In the genomic region with DNA sequence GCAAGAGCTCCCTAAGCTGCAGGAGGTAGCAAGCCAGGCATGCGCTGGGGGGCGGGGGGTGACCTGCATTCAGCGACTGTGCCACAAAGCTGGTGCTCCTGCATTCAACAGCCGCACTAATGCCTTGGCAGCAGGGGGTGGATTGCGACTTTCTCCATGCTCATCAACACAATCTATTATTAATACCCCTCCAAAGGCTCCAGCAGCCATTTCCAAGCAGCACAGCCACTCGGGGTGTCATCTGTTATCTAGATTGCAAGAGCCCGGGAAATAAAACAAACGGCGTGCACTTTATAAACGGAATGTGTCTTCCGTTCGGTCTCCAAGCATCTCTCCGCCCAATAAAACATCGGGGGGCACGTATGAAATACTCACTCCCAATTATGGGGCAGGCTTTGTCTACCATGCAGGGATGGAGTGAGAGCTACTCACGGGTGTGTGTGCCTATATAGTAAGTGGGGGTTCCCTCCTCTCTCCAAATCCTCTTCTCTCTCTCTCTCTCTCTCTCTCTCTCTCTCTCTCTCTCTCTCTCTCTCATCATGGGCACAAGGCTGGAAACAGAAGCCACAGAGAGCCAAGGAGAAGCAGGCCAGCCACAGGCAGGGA, we compare ENCODE assay signal across 18 mouse cellular contexts.
A peak's percentile ranks its signal among the peaks of the same experiment; 100 is the strongest.
DNase-seq lines count a peak whose midpoint lies in the region; ATAC-seq lines count a peak whose summit lies in the region.
"Had no signal": no experiment of that assay in that cellular context is flagged by ENCODE, and none has a peak within 500 bp of the region (broad histone marks: within the 10 kb centered on the region; RNA-seq: fewer than 3 reads in every experiment).

No protein-coding gene starts in this region.

- H3K9ac ChIP-seq in forebrain, embryonic 16.5 days (replicated peaks; ENCODE audit: low read depth, low read length) = no peak overlapping the region
- H3K9ac ChIP-seq: embryonic facial prominence, embryonic 12.5 days; heart, embryonic 12.5 days; liver, postnatal 0 days had no signal

- 22% methylated on average over 16 of the region's 16 CpGs for WGBS in forebrain, embryonic 16.5 days
- 54% methylated on average over 16 of the region's 16 CpGs for WGBS in limb, embryonic 10.5 days

- peak; percentile 29 for DNase-seq in layer of hippocampus, adult 9-11 months
- DNase-seq in layer of hippocampus, postnatal 10 days (ENCODE audit: low spot score in 2 of 2) = no peak
- no peak for DNase-seq in limb, embryonic 10.5 days (ENCODE audit: low spot score)
- DNase-seq in retina, embryonic 14.5 days (ENCODE audit: low spot score) = peak; percentile 59
- DNase-seq in cerebellum, adult 9-11 months = no peak
- DNase-seq in urinary bladder, adult 18-20 months (ENCODE audit: low spot score in 2 of 2) = no peak
- DNase-seq: adrenal gland, postnatal 10 days; B cell, adult 2 months; cerebellum, adult 18-20 months; heart, postnatal 36 days; kidney, postnatal 14 days; liver; liver, postnatal 0 days; lung, postnatal 14 days had no signal

- 0 out of 2 replicates have a peak, but pooled peaks have one; percentile 16 for ATAC-seq in forebrain, embryonic 16.5 days
- ATAC-seq: intestine, embryonic 16.5 days; liver, postnatal 0 days had no signal

- H3K4me1 ChIP-seq in forebrain, embryonic 16.5 days (replicated peaks; ENCODE audit: control insufficient read depth, insufficient read depth, low read length) = peaks cover 7% of the 10 kb centered on the region; the same call in 1 of the 2 replicates
- peaks cover 73% of the 10 kb centered on the region for H3K4me1 ChIP-seq in limb, embryonic 10.5 days
- H3K4me1 ChIP-seq: embryonic facial prominence, embryonic 12.5 days; heart, embryonic 12.5 days had no signal

- H3K4me2 ChIP-seq in forebrain, embryonic 16.5 days (ENCODE audit: low read length) = peak overlapping the region; percentile 16; the same call in 1 of the 2 replicates
- H3K4me2 ChIP-seq: embryonic facial prominence, embryonic 12.5 days; heart, embryonic 12.5 days had no signal

- no peak overlapping the region for H3K4me3 ChIP-seq in forebrain, embryonic 16.5 days (replicated peaks; ENCODE audit: low read length)
- H3K4me3 ChIP-seq in limb, embryonic 10.5 days = no peak overlapping the region
- H3K4me3 ChIP-seq: embryonic facial prominence, embryonic 12.5 days; heart, embryonic 12.5 days had no signal

- H3K9me3 ChIP-seq in forebrain, embryonic 16.5 days (ENCODE audit: control insufficient read depth, low read length) = no peaks in the 10 kb centered on the region
- H3K9me3 ChIP-seq in limb, embryonic 10.5 days (replicated peaks) = no peaks in the 10 kb centered on the region
- H3K9me3 ChIP-seq: embryonic facial prominence, embryonic 12.5 days; heart, embryonic 12.5 days had no signal

- peaks cover 58% of the 10 kb centered on the region for H3K27me3 ChIP-seq in forebrain, embryonic 16.5 days (replicated peaks; ENCODE audit: control insufficient read depth, insufficient read depth, low read length)
- peaks cover 85% of the 10 kb centered on the region for H3K27me3 ChIP-seq in limb, embryonic 10.5 days (ENCODE audit: low read depth, poor library complexity, severe bottlenecking)

- no peak overlapping the region for H3K27ac ChIP-seq in forebrain, embryonic 16.5 days (ENCODE audit: low read length)
- H3K27ac ChIP-seq in limb, embryonic 10.5 days = 0 out of 2 replicates have a peak overlapping the region, but pooled peaks have one; percentile 14
- H3K27ac ChIP-seq: embryonic facial prominence, embryonic 12.5 days had no signal

- H3K36me3 ChIP-seq in forebrain, embryonic 16.5 days (ENCODE audit: control insufficient read depth, insufficient read depth) = no peaks in the 10 kb centered on the region
- H3K36me3 ChIP-seq in limb, embryonic 10.5 days = peaks cover 39% of the 10 kb centered on the region
- H3K36me3 ChIP-seq: embryonic facial prominence, embryonic 12.5 days; heart, embryonic 12.5 days had no signal

Comparison
In these comparisons a context has a peak if more than half of its experiments do, and no peak if none do; other contexts are left out.
1. DNase-seq: peak in layer of hippocampus, adult 9-11 months (single experiment) and retina, embryonic 14.5 days (single experiment); none in layer of hippocampus, postnatal 10 days (0 of 2), limb, embryonic 10.5 days (single experiment), cerebellum, adult 9-11 months (single experiment) and urinary bladder, adult 18-20 months (0 of 2).